Mouse (Mus musculus) limb, embryonic 14.5 days (tissue): Measurements from ENCODE around the gene Gnptab. TPM values are rescaled to one million over a fixed set of nuclear protein-coding genes. Genes with fewer than 3 reads are reported as not detected.
A peak's percentile ranks its signal among the peaks of the same experiment; 100 is the strongest.

ENCODE experiments used
- ATAC-seq: fragments of 200-750 bp; cut with Nextera tagmentation; 2 replicates; pipeline ENCODE4 v1.8.0; 2017; ENCODE audit warnings: low read depth, moderate number of reproducible peaks, moderate TSS enrichment; ENCODE audit not compliant: low FRiP score
- DNase-seq: peaks from one replicate; pipeline ENCODE4 v3.0.0-alpha.2; 2015; ENCODE audit warnings: low spot score
- H3K27ac ChIP-seq: fragments of 300-500 bp; sonication (generic); replicated peaks from 2 replicates; pipeline ENCODE4 v1.5.1; 2014; ENCODE audit warnings: low read depth, mild to moderate bottlenecking, low read length, moderate library complexity, mixed read lengths
- H3K27me3 ChIP-seq: fragments of 300-500 bp; sonication (generic); 2 replicates; pipeline ENCODE4 v1.6.1; 2014; ENCODE audit warnings: low read length, mixed read lengths; ENCODE audit not compliant: control insufficient read depth, insufficient read depth
- H3K36me3 ChIP-seq: fragments of 300-500 bp; sonication (generic); 2 replicates; pipeline ENCODE4 v1.6.1; 2014; ENCODE audit warnings: mild to moderate bottlenecking, low read length, moderate library complexity, mixed read lengths; ENCODE audit not compliant: control insufficient read depth, insufficient read depth
- H3K4me1 ChIP-seq: fragments of 300-500 bp; sonication (generic); 2 replicates; pipeline ENCODE4 v1.6.1; 2014; ENCODE audit warnings: antibody characterized with exemption, low read length, mixed read lengths; ENCODE audit not compliant: control insufficient read depth, insufficient read depth
- H3K4me2 ChIP-seq: fragments of 300-500 bp; sonication (generic); replicated peaks from 2 replicates; pipeline ENCODE4 v1.6.1; 2014; ENCODE audit warnings: low read depth, mild to moderate bottlenecking, low read length, moderate library complexity; ENCODE audit not compliant: severe bottlenecking
- H3K4me3 ChIP-seq: fragments of 300-500 bp; sonication (generic); replicated peaks from 2 replicates; pipeline ENCODE4 v1.5.1; 2014; ENCODE audit warnings: low read length
- H3K9ac ChIP-seq: fragments of 300-500 bp; sonication (generic); 2 replicates; pipeline ENCODE4 v1.6.1; 2014; ENCODE audit warnings: mild to moderate bottlenecking, low read depth, low read length, moderate library complexity; ENCODE audit not compliant: severe bottlenecking
- H3K9me3 ChIP-seq: fragments of 300-500 bp; sonication (generic); 2 replicates; pipeline ENCODE4 v1.6.1; 2016; ENCODE audit warnings: low read length; ENCODE audit not compliant: control insufficient read depth
- POLR2A ChIP-seq: fragments of 200-500 bp; IDR thresholded peaks from 2 replicates; pipeline ENCODE4 v1.8.0; 2012; ENCODE audit warnings: inconsistent platforms, mild to moderate bottlenecking, moderate library complexity, borderline replicate concordance; ENCODE audit not compliant: insufficient read depth, insufficient read length; ENCODE audit errors: extremely low read depth
- WGBS: fragments of 180-500 bp; shearing (Covaris S2); extraction: QIAGEN DNeasy Blood & Tissue Kit; methylation state at CpG from one replicate; pipeline ENCODE4 v1.1.7; 2014; 5-methylcytosine and 5-hydroxymethylcytosine counted together
- polyA plus RNA-seq, 2 experiments: library from polyadenylated mRNA; depleted of rRNA in 1 of 2; stranded (reverse) in 1 of 2; unstranded in 1 of 2; fragments of >200 nt; fragmentation: Nextera tagmentation in 1 of 2; extraction: Ambion mirVana in 1 of 2; gene quantifications; 2 replicates each; pipeline versions ENCODE4 v1.2.1 to v1.2.3; 2012 to 2014

Gene Gnptab
- polyA plus RNA-seq, 2 experiments: 8.9 to 19.7 TPM

DNA sequence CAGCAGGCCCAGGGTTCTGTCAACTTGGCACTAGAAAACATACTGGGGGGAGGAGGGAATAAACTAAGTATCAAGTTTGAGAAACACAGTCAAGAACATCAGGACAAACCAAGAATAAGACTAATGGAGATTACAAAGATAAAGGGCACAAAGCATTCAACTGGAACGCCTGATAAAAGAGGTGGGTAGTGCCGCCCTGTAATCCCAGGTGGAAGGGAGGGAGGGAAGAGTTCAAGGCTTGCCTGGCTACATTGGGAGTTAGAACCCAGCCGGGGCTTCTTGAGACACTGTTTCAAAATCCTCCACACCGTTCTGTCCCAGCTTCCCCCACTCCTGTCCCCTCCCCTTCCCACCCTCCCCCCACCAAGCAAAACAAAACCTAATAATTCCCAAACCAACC is 1.3 kb upstream of the Gnptab start:
- H3K27ac ChIP-seq: no peak overlapping the region
- no peak overlapping the region for H3K9ac ChIP-seq
- WGBS: 90% methylated on average over 4 of the region's 4 CpGs
- no peak for TF ChIP-seq POLR2A
- H3K27me3 ChIP-seq: no peaks in the 10 kb centered on the region
- peaks cover 11% of the 10 kb centered on the region; the same call in 1 of the 2 replicates for H3K4me1 ChIP-seq
- no peak for DNase-seq
- no peak for ATAC-seq
- H3K4me3 ChIP-seq: no peak overlapping the region
- H3K9me3 ChIP-seq: no peaks in the 10 kb centered on the region
- H3K4me2 ChIP-seq: no peak overlapping the region
- no peaks in the 10 kb centered on the region for H3K36me3 ChIP-seq

DNA sequence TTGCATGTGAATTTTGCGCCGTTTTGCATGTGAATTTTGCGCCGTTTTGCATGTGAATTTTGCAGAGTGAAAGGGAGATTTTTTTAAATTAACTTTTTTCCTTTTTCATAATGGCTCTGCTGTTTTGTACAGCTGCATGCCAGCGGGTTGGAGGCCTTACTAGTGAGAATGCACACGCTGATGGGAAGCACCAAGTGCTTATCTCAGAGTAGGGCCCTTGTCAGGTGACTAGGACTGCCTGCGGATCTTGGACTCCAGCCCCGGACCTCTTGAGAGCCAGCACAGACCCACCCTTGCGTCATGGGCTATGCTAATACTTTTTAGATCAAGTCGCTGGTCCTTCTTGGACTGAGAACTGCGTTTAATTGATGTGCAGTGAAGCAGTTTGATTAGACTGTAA is 1.1 kb downstream of the Gnptab start:
- DNase-seq (no peak), ATAC-seq (no peak)
- Histone ChIP-seq H3K9me3 (no peaks in the 10 kb centered on the region), H3K4me2 (peak overlapping the region; percentile 89), H3K9ac (peak overlapping the region; percentile 72), H3K4me1 (peaks cover 11% of the 10 kb centered on the region; the same call in 1 of the 2 replicates), H3K4me3 (peak overlapping the region; percentile 73), H3K36me3 (no peaks in the 10 kb centered on the region), H3K27me3 (no peaks in the 10 kb centered on the region), H3K27ac (no peak overlapping the region)
- 3% methylated on average over 11 of the region's 11 CpGs for WGBS
- no peak for TF ChIP-seq POLR2A

DNA sequence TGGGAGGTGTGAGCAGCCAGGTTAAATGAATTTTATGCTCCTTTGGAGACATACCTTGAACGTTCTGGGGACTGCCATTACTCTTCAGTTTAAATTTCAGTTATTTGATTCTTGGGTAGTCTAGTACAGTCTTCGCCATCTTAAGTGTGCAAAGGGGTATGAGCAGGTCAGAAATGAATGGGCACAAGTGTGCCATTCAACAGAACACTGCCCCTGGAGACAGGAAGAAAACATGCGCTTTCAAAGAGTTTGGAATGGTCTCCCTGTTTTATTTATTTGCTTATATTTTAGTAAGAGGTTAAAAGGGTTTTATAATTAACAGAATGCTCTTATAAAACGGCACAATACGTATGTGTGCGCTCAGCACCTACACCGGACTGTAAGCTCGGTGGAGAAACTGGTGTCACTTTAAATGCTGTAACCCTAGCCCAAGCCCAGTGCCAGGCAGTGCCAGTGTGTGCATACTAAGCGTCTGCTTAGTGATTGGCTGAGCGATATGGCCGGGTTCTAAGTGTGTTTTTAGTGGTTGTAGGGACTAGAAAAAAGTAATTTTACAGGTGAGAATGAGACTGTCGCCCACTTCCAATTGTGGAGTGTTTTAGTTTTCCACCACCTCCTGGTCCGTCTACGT is 1.6 kb downstream of the Gnptab start:
- H3K4me2 ChIP-seq: peak overlapping the region; percentile 89
- no peak overlapping the region for H3K27ac ChIP-seq
- no peak overlapping the region for H3K9ac ChIP-seq
- no peaks in the 10 kb centered on the region for H3K9me3 ChIP-seq
- no peak for TF ChIP-seq POLR2A
- ATAC-seq (no peak), DNase-seq (no peak)
- no peaks in the 10 kb centered on the region for H3K27me3 ChIP-seq
- 33% methylated on average over 14 of the region's 14 CpGs for WGBS
- H3K4me1 ChIP-seq: peaks cover 11% of the 10 kb centered on the region; the same call in 1 of the 2 replicates
- peak overlapping the region; percentile 73 for H3K4me3 ChIP-seq
- no peaks in the 10 kb centered on the region for H3K36me3 ChIP-seq

DNA sequence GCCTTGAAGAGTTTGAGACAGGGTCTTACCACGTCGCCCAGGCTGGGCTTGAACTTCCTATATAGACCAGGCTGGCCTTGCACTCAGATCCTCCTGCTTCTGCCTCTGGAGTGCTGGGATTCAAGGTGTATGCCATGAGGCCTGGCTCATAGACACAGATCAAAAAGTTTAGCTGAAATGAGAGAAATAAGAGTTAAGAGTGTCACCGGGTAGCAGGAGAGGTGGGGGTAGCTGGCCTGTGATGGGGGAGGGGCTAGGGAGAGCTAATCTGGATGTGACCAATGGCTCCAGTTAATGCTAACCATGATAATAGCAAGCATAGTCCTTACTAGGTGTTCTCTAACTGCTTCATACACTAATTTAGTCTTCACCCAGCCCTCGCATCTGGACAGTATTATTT is 2.4 kb downstream of the Gnptab start:
- no peak overlapping the region for H3K27ac ChIP-seq
- H3K9ac ChIP-seq: no peak overlapping the region
- ATAC-seq: no peak
- H3K4me3 ChIP-seq: no peak overlapping the region
- TF ChIP-seq POLR2A: no peak
- no peaks in the 10 kb centered on the region for H3K27me3 ChIP-seq
- no peak for DNase-seq
- H3K4me1 ChIP-seq: peaks cover 11% of the 10 kb centered on the region; the same call in 1 of the 2 replicates
- no peaks in the 10 kb centered on the region for H3K36me3 ChIP-seq
- 72% methylated on average over 4 of the region's 4 CpGs for WGBS
- no peaks in the 10 kb centered on the region for H3K9me3 ChIP-seq
- 0 out of 2 replicates have a peak overlapping the region, but pooled peaks have one; percentile 89 for H3K4me2 ChIP-seq

DNA sequence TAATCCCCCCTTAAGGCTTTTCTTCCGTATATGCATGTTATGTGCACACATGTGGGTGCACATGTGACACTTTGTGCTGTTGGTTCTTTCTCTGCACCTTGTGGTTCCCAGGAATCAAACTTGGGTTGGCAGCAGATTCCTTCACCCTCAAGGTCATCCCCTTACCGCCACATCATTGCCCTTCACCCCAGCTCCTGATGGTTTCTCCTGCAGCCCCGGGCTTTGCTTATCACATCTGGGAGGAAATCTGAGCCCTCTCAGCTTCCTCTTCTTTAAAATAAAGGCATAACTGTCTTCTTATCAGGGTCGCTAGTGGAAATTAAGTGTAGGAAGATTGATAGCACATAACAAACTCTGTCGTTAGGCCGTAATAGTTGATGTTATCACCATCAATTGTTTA is 3.1 kb downstream of the Gnptab start:
- no peaks in the 10 kb centered on the region for H3K36me3 ChIP-seq
- H3K4me2 ChIP-seq: no peak overlapping the region
- H3K4me3 ChIP-seq: no peak overlapping the region
- no peak for TF ChIP-seq POLR2A
- ATAC-seq: no peak
- no peak overlapping the region for H3K9ac ChIP-seq
- H3K9me3 ChIP-seq: no peaks in the 10 kb centered on the region
- peaks cover 11% of the 10 kb centered on the region; the same call in 1 of the 2 replicates for H3K4me1 ChIP-seq
- H3K27ac ChIP-seq: no peak overlapping the region
- WGBS: 50% methylated on average over 6 of the region's 6 CpGs
- H3K27me3 ChIP-seq: no peaks in the 10 kb centered on the region
- no peak for DNase-seq
